Mouse (Mus musculus) brain, embryonic 14.5 days (tissue): ENCODE results near the gene Pi4kb.
"Not testable (repeated sequence)": the region's sequence is repeated elsewhere in the genome, so short reads cannot be mapped to it uniquely, and the experiment has no call there.

Experiments used
- CTCF ChIP-seq: fragments of 200-500 bp; IDR thresholded peaks from 2 replicates; pipeline ENCODE4 v1.5.1; 2012; ENCODE audit warnings: inconsistent platforms, mild to moderate bottlenecking, moderate library complexity, borderline replicate concordance; ENCODE audit not compliant: insufficient read depth, insufficient read length; ENCODE audit errors: extremely low read depth
- POLR2A ChIP-seq: fragments of 200-500 bp; IDR thresholded peaks from 2 replicates; pipeline ENCODE4 v1.6.1; 2012; ENCODE audit warnings: mild to moderate bottlenecking, inconsistent platforms, borderline replicate concordance; ENCODE audit not compliant: poor library complexity, insufficient read depth, insufficient read length, severe bottlenecking; ENCODE audit errors: extremely low read depth

- not testable (repeated sequence) for TF ChIP-seq CTCF, POLR2A
Measured at GRCm38 (mm10) chr3:95029291-95029827, 54.8 kb downstream of the Pi4kb start.
